Mouse (Mus musculus): ENCODE data around the gene Kdf1.

DNA sequence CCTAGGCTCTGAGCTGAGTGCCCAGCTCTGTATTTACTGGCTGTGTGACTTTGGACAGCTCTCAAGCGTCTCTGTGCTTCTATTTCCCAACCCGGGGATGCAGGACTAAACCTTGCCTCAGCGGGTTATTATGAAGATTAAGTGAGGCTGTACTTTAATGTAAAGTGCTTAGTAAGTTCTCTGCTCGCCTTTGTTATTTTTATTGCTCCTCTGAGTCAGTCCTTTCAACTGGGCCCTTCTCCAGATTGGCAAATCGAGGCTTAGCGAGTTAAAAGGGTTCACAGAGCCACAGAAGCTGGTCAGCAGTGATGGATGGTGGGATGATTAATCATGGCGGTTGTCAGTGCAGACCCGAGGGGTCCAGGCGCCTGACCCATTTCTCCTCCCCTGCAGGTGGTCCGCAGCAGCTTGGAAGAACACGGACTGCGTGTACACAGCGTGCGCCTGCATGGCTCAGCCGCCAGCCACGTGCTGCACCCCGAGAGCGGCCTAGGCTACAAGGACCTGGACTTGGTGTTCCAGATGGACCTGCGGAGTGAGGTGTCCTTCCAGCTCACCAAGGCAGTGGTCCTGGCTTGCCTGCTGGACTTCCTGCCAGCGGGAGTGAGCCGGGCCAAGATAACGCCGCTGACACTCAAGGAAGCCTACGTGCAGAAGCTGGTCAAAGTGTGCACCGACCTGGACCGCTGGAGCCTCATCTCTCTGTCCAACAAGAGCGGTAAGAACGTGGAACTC is 32.9 kb upstream of the Kdf1 start:
- TF ChIP-seq CTCF (IDR thresholded peaks at IDR 0.05; ENCODE audit: low read depth) (no peak), EP300 (IDR thresholded peaks at IDR 0.05; ENCODE audit: low read depth) (no peak)
